Mouse (Mus musculus): ENCODE results near the gene Cpne1. TPM values are rescaled to one million over a fixed set of nuclear protein-coding genes. Genes with fewer than 3 reads are reported as not detected.
"Not testable (repeated sequence)": the region's sequence is repeated elsewhere in the genome, so short reads cannot be mapped to it uniquely, and the experiment has no call there.

Gene Cpne1
- polyA plus RNA-seq, 1 experiment: 16.1 TPM

DNA sequence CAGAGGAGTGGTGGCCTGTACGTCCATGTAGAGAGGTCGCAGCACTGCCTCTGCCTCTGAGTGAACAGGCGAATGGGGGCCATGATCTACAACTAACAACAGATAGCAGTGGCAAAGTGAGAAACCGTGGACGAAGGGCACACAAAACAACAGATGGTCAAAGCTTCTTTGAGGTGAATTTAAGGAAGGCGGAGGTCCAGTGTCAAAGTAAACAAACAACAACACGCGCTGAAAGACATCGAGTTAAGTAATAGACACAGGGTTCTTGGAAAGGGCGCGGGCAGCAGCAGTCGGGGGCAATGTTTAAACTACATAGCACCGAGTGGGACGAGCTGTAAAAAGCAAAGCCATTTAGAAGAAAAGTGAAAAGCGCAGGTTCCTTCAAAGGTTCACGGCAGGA, 31.6 kb upstream of the Cpne1 start:
- no peak for TF ChIP-seq POLR2A (IDR thresholded peaks at IDR 0.05; ENCODE audit: control insufficient read depth, low read depth, low read length)
- TF ChIP-seq CTCF (IDR thresholded peaks at IDR 0.05; ENCODE audit: control insufficient read depth, insufficient read depth, insufficient replicate concordance, low read depth, low read length): no peak
- no peaks in the 10 kb centered on the region for H3K27me3 ChIP-seq (ENCODE audit: control insufficient read depth, insufficient read depth, low read length)
- H3K27ac ChIP-seq (ENCODE audit: control insufficient read depth, insufficient read depth, low read depth, low read length): peak overlapping the region; percentile 82; the same call in 1 of the 2 replicates
- H3K4me1 ChIP-seq (ENCODE audit: control insufficient read depth, insufficient read depth, low read length): peaks cover 2% of the 10 kb centered on the region; the same call in 1 of the 2 replicates
- no peaks in the 10 kb centered on the region; the same call in 1 of the 2 replicates for H3K36me3 ChIP-seq (ENCODE audit: control insufficient read depth, insufficient read depth, low read length)
- peak overlapping the region; percentile 93 for H3K4me3 ChIP-seq (ENCODE audit: control insufficient read depth, low read depth, low read length)

DNA sequence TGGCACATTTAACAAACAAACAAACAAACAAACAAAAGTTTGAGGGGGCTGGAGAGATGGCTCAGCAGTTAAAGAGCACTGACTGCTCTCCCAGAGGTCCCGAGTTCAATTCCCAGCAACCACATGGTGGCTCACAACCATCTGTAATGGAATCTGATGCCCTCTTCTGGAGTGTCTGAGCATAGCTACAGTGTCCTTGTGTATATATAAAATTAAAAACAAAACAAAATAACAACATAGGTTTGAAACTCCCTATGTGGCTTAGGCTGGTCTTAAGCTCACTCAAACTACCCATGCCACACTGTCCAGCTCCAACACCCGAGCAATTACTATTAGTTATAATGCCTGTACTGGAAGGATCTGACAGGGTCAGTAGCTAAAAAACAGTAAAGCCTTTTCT, 31.1 kb upstream of the Cpne1 start:
- no peak overlapping the region for H3K4me3 ChIP-seq (ENCODE audit: control insufficient read depth, low read depth, low read length)
- H3K27me3 ChIP-seq (ENCODE audit: control insufficient read depth, insufficient read depth, low read length): no peaks in the 10 kb centered on the region
- peaks cover 2% of the 10 kb centered on the region; the same call in 1 of the 2 replicates for H3K4me1 ChIP-seq (ENCODE audit: control insufficient read depth, insufficient read depth, low read length)
- no peak overlapping the region for H3K27ac ChIP-seq (ENCODE audit: control insufficient read depth, insufficient read depth, low read depth, low read length)
- H3K36me3 ChIP-seq (ENCODE audit: control insufficient read depth, insufficient read depth, low read length): no peaks in the 10 kb centered on the region; the same call in 1 of the 2 replicates
- TF ChIP-seq POLR2A (IDR thresholded peaks at IDR 0.05; ENCODE audit: control insufficient read depth, low read depth, low read length): no peak
- TF ChIP-seq CTCF (IDR thresholded peaks at IDR 0.05; ENCODE audit: control insufficient read depth, insufficient read depth, insufficient replicate concordance, low read depth, low read length): no peak

DNA sequence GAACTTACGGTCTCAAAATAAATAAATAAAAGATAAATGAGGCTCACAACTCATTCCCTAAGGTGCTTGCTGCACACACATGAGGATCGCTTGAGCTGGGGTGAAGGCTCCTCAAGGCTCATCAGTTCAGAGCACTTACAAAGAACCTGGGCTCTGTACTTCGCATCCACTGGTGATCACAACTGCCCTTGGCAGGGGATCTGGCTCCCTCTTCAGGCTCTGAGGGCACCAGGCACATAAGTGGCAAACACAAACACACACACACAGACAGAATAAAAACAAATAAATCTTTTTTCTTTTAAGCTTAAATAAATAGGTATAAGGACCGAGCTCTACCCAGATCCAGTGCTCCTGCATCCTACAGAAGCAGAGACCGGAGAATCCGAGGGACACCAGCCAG, 23.9 kb upstream of the Cpne1 start:
- Histone ChIP-seq H3K36me3 (ENCODE audit: control insufficient read depth, insufficient read depth, low read length) (no peaks in the 10 kb centered on the region; the same call in none of the 2 replicates), H3K4me1 (ENCODE audit: control insufficient read depth, insufficient read depth, low read length) (no peaks in the 10 kb centered on the region), H3K27ac (ENCODE audit: control insufficient read depth, insufficient read depth, low read depth, low read length) (no peak overlapping the region), H3K27me3 (ENCODE audit: control insufficient read depth, insufficient read depth, low read length) (no peaks in the 10 kb centered on the region), H3K4me3 (ENCODE audit: control insufficient read depth, low read depth, low read length) (no peak overlapping the region)
- TF ChIP-seq CTCF (IDR thresholded peaks at IDR 0.05; ENCODE audit: control insufficient read depth, insufficient read depth, insufficient replicate concordance, low read depth, low read length): no peak
- TF ChIP-seq POLR2A (IDR thresholded peaks at IDR 0.05; ENCODE audit: control insufficient read depth, low read depth, low read length): no peak

DNA sequence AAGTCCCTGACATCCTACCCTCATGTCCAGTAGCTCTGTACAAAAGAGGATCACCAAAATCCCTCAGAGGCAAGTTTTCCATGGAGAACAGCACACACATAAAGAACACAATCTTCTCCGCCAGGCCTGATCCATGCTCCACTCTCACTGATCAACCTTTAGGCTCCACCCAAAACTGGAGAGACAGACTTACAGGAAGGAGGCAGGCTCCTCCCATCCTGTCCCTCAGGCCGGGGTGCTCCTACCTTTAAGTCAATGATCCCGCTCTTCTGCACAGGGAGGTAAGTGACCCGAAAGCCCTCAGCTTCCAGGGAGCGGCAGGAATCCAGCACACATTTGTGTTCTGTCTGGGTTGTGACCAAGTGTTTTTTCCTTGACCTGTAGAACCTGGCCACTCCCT, 22.4 kb upstream of the Cpne1 start:
- TF ChIP-seq POLR2A (IDR thresholded peaks at IDR 0.05; ENCODE audit: control insufficient read depth, low read depth, low read length) (no peak), CTCF (IDR thresholded peaks at IDR 0.05; ENCODE audit: control insufficient read depth, insufficient read depth, insufficient replicate concordance, low read depth, low read length) (no peak)
- Histone ChIP-seq H3K4me3 (ENCODE audit: control insufficient read depth, low read depth, low read length) (no peak overlapping the region), H3K27me3 (ENCODE audit: control insufficient read depth, insufficient read depth, low read length) (no peaks in the 10 kb centered on the region), H3K4me1 (ENCODE audit: control insufficient read depth, insufficient read depth, low read length) (no peaks in the 10 kb centered on the region), H3K27ac (ENCODE audit: control insufficient read depth, insufficient read depth, low read depth, low read length) (no peak overlapping the region), H3K36me3 (ENCODE audit: control insufficient read depth, insufficient read depth, low read length) (no peaks in the 10 kb centered on the region; the same call in none of the 2 replicates)

DNA sequence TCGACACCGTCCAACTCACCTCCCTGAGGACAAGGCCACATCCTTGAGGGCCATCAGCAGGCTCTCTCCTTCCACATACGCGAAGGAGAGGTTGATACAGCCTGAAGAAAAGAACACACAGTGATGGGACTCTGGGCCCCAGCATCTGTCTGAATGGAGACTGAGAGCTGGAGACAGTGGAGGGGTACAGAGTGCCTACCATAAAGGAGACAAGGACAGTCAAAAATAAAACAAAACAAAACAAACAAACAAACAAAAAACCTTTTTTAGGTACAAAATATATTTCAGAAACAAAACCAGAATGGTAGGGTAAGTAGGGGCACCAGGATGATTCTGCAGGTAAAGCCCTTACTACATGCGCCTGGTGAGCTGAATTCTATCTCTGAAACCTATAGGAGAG, 15.2 kb upstream of the Cpne1 start, which contains the start of gene Gm28036:
Gm28036 (minus strand) TSS at position 101 of the 400 bp plus-strand sequence.
- H3K27ac ChIP-seq (ENCODE audit: control insufficient read depth, insufficient read depth, low read depth, low read length): no peak within 1 kb of the TSS
- no peak within 1 kb of the TSS for H3K4me3 ChIP-seq (ENCODE audit: control insufficient read depth, low read depth, low read length)
- no peak for TF ChIP-seq CTCF (IDR thresholded peaks at IDR 0.05; ENCODE audit: control insufficient read depth, insufficient read depth, insufficient replicate concordance, low read depth, low read length)
- TF ChIP-seq POLR2A (IDR thresholded peaks at IDR 0.05; ENCODE audit: control insufficient read depth, low read depth, low read length): no peak
- no peaks in the 10 kb centered on the region for H3K4me1 ChIP-seq (ENCODE audit: control insufficient read depth, insufficient read depth, low read length)
- no peaks in the 10 kb centered on the region for H3K27me3 ChIP-seq (ENCODE audit: control insufficient read depth, insufficient read depth, low read length)
- peaks cover 2% of the 10 kb centered on the region for H3K36me3 ChIP-seq (ENCODE audit: control insufficient read depth, insufficient read depth, low read length)

DNA sequence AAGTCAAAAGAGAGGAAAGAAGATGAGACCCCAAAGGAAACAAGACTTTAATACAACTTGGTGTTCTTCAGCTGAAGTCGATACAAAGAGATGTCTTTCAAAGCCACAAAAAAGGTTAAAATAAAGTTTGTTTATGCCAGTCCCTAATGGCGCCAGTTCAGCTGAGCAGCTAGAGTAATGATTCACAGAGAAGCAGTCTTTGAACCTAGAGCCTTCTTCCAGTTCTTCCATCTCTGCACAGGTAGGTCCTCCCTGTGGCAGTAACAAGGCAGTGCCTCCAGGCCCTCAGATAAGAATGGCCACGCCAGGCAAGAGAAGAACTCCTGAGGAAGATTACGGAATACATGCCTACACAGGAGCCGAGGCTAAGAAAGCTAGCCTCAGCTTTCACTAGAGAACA, 12.0 kb upstream of the Cpne1 start:
- Histone ChIP-seq H3K27me3 (ENCODE audit: control insufficient read depth, insufficient read depth, low read length) (no peaks in the 10 kb centered on the region), H3K36me3 (ENCODE audit: control insufficient read depth, insufficient read depth, low read length) (peaks cover 2% of the 10 kb centered on the region), H3K27ac (ENCODE audit: control insufficient read depth, insufficient read depth, low read depth, low read length) (no peak overlapping the region), H3K4me3 (ENCODE audit: control insufficient read depth, low read depth, low read length) (no peak overlapping the region), H3K4me1 (ENCODE audit: control insufficient read depth, insufficient read depth, low read length) (no peaks in the 10 kb centered on the region)
- TF ChIP-seq POLR2A (IDR thresholded peaks at IDR 0.05; ENCODE audit: control insufficient read depth, low read depth, low read length) (no peak), CTCF (IDR thresholded peaks at IDR 0.05; ENCODE audit: control insufficient read depth, insufficient read depth, insufficient replicate concordance, low read depth, low read length) (no peak)

DNA sequence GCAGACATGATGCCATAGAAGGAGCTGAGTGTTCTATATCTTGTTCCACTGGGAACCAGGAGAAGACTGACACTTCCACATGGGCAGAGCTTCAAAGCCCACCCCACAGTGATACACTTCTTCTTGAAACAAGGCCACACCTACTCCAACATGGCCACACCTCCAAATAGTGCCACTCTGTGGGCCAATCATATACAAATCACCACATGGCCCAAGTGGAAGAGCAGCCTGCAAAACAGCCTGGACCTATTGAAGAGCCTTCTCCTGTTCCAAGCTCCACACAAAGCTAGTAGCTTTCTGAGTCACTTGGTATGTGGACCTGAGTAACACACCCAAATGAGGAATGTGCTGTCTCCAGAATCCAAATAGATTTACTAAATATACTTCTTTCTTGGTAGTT, 7.8 kb upstream of the Cpne1 start:
- TF ChIP-seq POLR2A (IDR thresholded peaks at IDR 0.05; ENCODE audit: control insufficient read depth, low read depth, low read length) (no peak), CTCF (IDR thresholded peaks at IDR 0.05; ENCODE audit: control insufficient read depth, insufficient read depth, insufficient replicate concordance, low read depth, low read length) (no peak)
- no peaks in the 10 kb centered on the region for H3K27me3 ChIP-seq (ENCODE audit: control insufficient read depth, insufficient read depth, low read length)
- H3K4me3 ChIP-seq (ENCODE audit: control insufficient read depth, low read depth, low read length): peak overlapping the region; percentile 66
- no peak overlapping the region for H3K27ac ChIP-seq (ENCODE audit: control insufficient read depth, insufficient read depth, low read depth, low read length)
- H3K4me1 ChIP-seq (ENCODE audit: control insufficient read depth, insufficient read depth, low read length): no peaks in the 10 kb centered on the region
- H3K36me3 ChIP-seq (ENCODE audit: control insufficient read depth, insufficient read depth, low read length): peaks cover 2% of the 10 kb centered on the region

DNA sequence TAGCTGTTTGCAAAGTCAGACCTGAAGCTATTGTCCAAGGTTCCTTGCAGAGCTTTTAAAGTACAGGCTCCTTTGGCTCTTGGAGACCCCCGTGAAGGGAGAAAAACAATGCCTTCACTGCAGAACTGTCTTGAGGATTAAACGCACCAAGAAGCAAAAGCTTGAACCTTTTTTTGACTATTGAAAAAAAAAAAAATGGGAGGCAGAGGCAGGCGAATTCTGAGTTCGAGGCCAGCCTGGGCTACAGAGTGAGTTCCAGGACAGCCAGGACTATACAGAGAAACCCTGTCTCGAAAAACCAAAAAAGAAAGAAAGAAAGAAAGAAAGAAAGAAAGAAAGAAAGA, 287 bp upstream of the Cpne1 start:
- H3K36me3 ChIP-seq (ENCODE audit: control insufficient read depth, insufficient read depth, low read length); H3K27me3 ChIP-seq (ENCODE audit: control insufficient read depth, insufficient read depth, low read length); H3K4me1 ChIP-seq (ENCODE audit: control insufficient read depth, insufficient read depth, low read length); H3K27ac ChIP-seq (ENCODE audit: control insufficient read depth, insufficient read depth, low read depth, low read length): not testable (repeated sequence)
- peak overlapping the region; percentile 90 for H3K4me3 ChIP-seq (ENCODE audit: control insufficient read depth, low read depth, low read length)

All from testis, adult 2 months (tissue).